Mouse (Mus musculus) erythroblast, adult 5-6 weeks (primary cell): ENCODE measurements around the gene Gm47955. TPM values are rescaled to one million over a fixed set of nuclear protein-coding genes. Genes with fewer than 3 reads are reported as not detected.
"Not testable (repeated sequence)": the region's sequence is repeated elsewhere in the genome, so short reads cannot be mapped to it uniquely, and the experiment has no call there.

Source experiments
- ATAC-seq: replicated peaks from 2 replicates; pipeline ENCODE4 v1.8.0; 2016; ENCODE audit warnings: moderate number of reproducible peaks, mild to moderate bottlenecking, moderate TSS enrichment, inconsistent platforms; ENCODE audit not compliant: poor library complexity, low FRiP score, severe bottlenecking
- total RNA-seq, 2 experiments: library from RNA; stranded (forward) in 1 of 2; stranded (reverse) in 1 of 2; fragments of 150-400 nt in 1 of 2; fragments of 200-764, 138-1000 nt in 1 of 2; gene quantifications; 2 replicates each; pipeline versions ENCODE4 v1.2.3 to v1.2.4; 2015 to 2017; ENCODE audit warnings: low replicate concordance in 2 of 2

Gene Gm47955
- total RNA-seq (2015; ENCODE audit: low replicate concordance), result not detected in 2 replicates
- not detected in 2 replicates for total RNA-seq (2017; ENCODE audit: low replicate concordance)

- no peak for ATAC-seq
Observed at GRCm38 (mm10) chr1:82959870-82960385, at the start of gene Gm47955. Gene Gm47955 (plus strand): TSS chr1:82960286.

- ATAC-seq, result no peak
Observed at GRCm38 (mm10) chr1:82913025-82913424, 47.1 kb upstream of the Gm47955 start, which contains the start of gene A030005L19Rik. Gene A030005L19Rik (plus strand): TSS chr1:82913325.

GRCm38 (mm10) chr1:82913434-82913833, 46.7 kb upstream of the Gm47955 start:
- ATAC-seq, result not testable (repeated sequence)

- no peak for ATAC-seq
Observed at GRCm38 (mm10) chr1:82924650-82925049, 35.4 kb upstream of the Gm47955 start, which contains the start of gene A030014E15Rik. Gene A030014E15Rik (plus strand): TSS chr1:82924917.

- ATAC-seq, result not testable (repeated sequence)
Observed at GRCm38 (mm10) chr1:82930558-82930957, 29.5 kb upstream of the Gm47955 start.

GRCm38 (mm10) chr1:82931326-82931725, 28.8 kb upstream of the Gm47955 start, which contains the start of gene Gm6217:
Gene Gm6217 (minus strand): TSS chr1:82931399.
- ATAC-seq, result not testable (repeated sequence)

GRCm38 (mm10) chr1:82938666-82939065, 21.4 kb upstream of the Gm47955 start:
- ATAC-seq, result no peak

GRCm38 (mm10) chr1:82942505-82942904, 17.6 kb upstream of the Gm47955 start:
- not testable (repeated sequence) for ATAC-seq

- ATAC-seq, result not testable (repeated sequence)
Observed at GRCm38 (mm10) chr1:82943295-82943694, 16.8 kb upstream of the Gm47955 start, which contains the start of gene A030003K21Rik. Gene A030003K21Rik (minus strand): TSS chr1:82943388.

- not testable (repeated sequence) for ATAC-seq
Observed at GRCm38 (mm10) chr1:82946029-82946428, 14.1 kb upstream of the Gm47955 start.

GRCm38 (mm10) chr1:82948601-82949000, 11.5 kb upstream of the Gm47955 start:
- ATAC-seq, result no peak

- ATAC-seq, result not testable (repeated sequence)
Observed at GRCm38 (mm10) chr1:82955913-82956312, 4.2 kb upstream of the Gm47955 start, which contains the start of gene Gm7544. Gene Gm7544 (minus strand): TSS chr1:82956013.

- no peak for ATAC-seq
Observed at GRCm38 (mm10) chr1:82966413-82966812, 6.3 kb downstream of the Gm47955 start.

- no peak for ATAC-seq
Observed at GRCm38 (mm10) chr1:82972046-82972445, 12.0 kb downstream of the Gm47955 start.

GRCm38 (mm10) chr1:82973244-82973643, 13.2 kb downstream of the Gm47955 start:
- ATAC-seq, result no peak

- ATAC-seq, result no peak
Observed at GRCm38 (mm10) chr1:82973901-82974300, 13.8 kb downstream of the Gm47955 start.

- no peak for ATAC-seq
Observed at GRCm38 (mm10) chr1:82974342-82974741, 14.3 kb downstream of the Gm47955 start.

GRCm38 (mm10) chr1:82975750-82976149, 15.7 kb downstream of the Gm47955 start:
- no peak for ATAC-seq

- no peak for ATAC-seq
Observed at GRCm38 (mm10) chr1:82977840-82978239, 17.8 kb downstream of the Gm47955 start.

GRCm38 (mm10) chr1:82986738-82987137, 26.7 kb downstream of the Gm47955 start:
- no peak for ATAC-seq

- ATAC-seq, result no peak
Observed at GRCm38 (mm10) chr1:82987530-82988198, 27.6 kb downstream of the Gm47955 start.
